Mouse (Mus musculus) c-Kit-positive CD71-positive TER-119-positive erythroid progenitor cells, embryonic 14.5 days (primary cell): ENCODE measurements around the gene Uevld.
"Not testable (repeated sequence)": the region's sequence is repeated elsewhere in the genome, so short reads cannot be mapped to it uniquely, and the experiment has no call there.

Experiments
- DNase-seq: peaks from one replicate; pipeline ENCODE4 v3.0.0-alpha.2; 2013; ENCODE audit warnings: low spot score

Uevld gene

DNA sequence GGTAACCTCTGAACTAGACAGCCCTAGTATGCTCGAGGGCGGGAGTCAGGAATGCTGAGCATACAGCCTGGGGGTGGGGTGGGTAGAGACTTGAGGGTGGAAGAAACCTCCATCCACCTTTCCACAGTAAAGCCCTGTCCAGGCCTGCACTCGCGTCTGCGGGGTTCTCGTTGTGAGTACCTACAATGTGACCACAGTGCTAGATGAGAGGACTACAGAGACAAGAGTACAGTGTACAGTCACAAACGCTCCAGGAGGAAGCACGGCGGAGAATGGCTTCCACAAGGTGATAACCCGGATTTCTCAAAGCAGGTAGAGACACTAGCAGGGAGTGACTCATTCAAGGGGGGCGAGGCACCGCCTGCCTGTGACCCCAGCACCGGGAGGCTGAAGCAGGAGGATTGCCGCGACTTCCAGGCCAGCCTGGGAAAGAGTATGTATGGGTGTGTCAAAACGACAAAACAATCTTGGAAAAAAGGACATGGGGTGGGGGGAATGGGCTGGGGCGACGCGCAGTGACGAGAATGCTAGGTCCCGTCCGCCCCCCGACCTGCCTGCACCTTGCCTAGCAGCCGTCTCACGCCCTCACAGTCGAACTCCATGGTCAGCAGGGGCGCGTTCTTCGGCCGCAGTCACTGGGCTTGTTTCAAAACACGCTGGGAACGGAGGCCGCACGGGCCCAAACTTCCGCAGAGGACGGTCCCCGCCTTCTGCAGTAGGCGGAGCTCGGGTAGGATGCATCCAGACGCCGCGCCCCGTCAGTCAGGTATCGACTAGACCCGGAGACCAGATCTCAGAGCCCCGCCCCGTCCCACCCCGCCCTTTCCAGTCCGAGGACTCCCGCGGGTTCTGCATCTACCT lies at the start of gene Uevld:
Gene Uevld (minus strand): TSS at position 697 of the 861 bp plus-strand sequence.
- DNase-seq, result peak; percentile 92

DNA sequence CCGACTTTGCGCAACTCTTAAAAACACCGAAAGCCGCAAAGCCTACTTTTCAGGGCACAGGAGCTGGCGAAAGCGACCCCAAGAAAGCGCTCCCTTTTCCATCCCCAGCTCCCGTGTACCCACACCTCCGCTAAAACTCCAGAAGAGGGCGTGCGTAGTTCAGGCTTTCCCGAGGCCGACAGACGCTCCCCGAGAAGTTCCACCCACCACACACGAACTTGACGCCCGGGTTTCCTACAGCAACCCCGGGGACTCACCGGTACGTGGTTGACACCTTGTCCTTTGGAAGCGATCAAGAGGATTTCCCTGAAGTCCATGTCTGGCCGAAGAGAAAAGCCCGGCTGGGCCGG lies 49.5 kb upstream of the Uevld start:
- DNase-seq, result no peak

DNA sequence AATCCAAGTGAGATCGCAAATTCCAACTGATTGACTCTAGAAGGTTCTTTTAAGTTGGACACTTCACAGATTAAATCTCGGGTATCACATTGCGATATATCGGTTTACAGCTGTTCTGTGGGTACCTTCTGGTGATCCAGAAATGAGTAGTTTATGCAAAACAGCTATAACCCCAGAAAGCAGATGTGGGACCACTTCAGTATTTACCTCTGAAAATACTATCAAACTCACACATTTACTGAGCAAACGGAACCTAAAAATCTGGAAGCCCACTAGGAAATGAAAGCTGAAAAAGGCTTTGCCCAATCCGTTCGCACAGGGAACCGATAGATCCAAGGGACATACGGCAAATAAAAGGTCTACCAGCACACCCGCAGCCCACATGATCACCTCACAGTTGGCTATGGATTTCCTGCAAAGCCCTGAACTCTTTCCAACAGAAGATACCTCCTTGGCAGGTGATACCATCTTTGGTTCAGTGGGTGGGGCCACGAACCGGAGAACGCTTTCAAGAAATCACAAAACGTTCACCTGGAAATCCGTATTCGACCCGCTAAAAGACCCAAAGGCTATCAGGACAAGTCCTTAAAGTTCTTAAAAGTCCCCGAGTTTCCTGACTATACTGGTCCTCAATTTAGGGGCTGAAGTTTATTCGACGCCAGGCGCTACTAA lies 48.9 kb upstream of the Uevld start:
- DNase-seq, result no peak

DNA sequence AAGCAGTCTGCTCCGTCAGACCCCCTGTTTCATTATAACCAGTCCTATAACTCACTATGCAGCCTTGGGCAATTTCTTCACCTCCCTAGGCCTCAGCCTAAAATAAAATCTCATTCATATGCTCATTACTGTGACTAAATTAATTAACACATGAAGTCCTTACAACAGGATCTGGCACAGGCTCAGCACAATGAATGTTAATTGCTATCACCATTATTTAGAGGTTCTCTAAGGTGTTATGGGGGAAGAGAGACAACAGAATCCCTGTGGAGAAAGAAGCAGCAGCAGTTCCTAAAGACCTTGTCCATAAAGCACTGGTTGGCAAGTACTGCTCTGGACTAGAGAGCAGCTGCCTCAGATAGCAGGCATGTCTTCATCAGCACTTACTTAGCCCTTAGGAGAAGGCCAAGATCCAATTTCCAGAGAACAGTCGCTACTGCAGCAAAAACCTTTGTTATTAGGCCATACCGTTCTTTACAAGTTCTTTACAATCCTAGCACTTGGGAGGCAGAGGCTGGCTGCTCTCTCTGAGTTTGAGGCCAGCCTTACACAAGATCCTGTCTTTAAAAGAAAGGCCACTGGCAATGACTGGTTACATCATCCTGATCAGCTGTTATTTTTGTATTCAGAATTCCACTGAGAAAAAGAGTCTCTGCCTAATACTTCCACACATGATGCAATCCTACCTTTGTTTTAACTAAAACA lies 45.2 kb upstream of the Uevld start:
- no peak for DNase-seq

DNA sequence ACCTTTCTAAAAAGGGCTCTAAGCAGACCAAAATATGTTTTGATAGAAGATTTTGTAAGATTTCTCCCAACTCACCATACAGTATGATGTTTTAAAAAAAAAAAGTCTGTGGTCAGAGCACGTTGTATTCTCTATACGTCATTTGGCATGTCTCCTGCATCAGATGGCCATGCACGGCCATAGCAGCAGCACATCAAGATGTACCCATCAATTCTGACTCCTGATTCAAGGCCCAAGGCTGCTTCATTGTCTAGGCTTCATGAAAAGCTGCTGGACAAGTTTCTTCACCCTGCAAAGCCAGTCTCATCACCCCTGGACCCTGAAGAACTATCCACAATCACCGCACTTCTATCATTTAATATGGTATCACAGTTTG lies 43.6 kb upstream of the Uevld start:
- DNase-seq, result no peak

DNA sequence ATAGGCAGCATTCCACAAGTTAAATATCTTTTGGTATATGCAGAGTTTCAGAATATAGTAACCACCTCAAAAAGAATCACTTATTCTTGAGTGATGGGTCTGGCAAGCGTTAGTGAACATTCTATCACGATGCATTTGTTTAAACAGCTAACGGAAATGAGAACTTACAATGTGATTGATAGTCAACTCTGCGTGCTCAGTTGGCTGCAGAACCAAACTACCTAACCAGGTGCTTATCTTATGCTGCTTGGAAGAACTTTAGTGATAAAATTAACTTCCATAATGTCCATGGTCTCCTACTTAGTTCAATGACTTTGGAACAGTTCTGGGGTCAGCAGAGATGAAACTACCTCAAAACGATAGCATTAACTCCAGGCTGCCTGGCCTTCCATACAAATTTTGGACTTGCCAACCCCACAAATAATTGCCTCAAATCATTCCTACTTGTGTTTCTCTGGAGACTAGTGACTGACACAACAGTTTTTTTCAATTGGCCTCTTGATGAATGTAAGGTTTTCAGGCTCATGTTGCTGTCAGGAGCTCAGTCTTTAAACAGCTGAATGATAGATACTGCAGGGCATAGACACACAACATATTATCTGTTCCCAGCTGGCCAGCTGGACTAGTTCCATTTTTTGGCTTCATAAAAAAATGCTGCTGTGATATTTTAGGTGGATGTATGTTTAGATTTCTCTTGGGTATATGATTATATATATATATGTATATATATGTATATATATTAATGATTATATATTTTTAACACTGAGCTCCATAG lies 43.0 kb upstream of the Uevld start:
- DNase-seq, result no peak

DNA sequence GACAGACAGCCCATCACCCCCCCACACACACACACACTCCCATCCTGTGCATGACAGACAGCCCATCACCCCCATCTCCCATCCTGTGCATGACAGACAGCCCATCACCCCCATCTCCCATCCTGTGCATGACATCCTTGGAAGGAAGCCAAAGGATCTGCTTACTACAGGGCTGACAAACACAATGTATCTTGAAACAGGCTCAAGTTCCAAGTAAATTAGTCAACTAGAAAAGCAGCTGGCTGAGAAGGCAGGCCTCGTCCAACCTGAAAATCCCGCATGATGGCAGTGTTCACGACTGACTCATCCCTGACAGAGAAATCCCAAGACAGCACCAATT lies 42.3 kb upstream of the Uevld start:
- no peak for DNase-seq

DNA sequence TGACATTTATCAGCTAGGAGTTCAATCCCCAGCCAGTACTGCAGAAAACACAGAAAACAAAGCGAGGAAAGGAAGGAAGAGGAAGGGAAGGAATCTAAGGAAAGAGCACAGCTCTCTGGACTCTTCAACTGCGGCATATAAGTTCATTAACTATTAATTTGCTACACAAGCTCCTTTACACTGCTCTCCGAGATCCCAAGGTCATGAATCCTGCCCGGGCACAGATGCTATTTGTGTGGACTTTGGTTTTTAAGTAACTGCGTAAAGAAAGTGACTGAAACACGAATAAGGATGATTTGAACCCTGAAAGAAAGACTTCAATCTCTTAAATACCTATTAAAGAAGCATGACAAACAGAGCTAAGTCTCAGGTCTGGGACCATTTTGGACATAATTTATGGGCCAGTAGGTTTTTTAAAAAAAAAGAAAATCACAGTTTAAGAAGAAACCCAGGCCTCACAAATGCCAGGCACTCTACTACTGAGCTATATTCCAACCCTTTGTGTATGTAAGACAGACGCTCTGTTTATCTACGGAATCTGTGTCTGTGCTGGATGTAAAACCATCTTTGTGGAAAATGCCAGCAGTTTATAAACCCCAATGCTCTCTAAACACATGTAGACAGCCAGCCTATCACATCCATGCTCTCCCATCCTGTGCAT lies 41.8 kb upstream of the Uevld start:
- no peak for DNase-seq

DNA sequence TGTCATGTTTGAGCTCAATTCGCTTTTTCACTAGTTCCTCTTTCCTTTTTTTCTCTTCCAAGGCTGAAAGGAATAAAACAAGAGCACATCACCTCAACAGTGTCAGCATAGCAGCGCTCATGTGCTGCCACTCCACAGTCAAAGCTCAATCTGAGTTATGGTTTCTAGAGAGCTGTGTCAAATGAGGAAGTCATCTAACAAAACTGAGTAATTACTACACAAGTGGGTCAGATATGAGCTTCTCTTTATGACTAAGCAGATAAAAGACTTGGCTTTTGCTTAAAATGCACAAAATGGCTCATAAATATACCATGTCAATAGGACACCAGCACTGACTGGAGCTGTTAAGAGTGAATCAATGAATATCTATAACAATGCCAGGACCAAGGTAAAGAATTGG lies 40.6 kb upstream of the Uevld start:
- DNase-seq, result no peak

DNA sequence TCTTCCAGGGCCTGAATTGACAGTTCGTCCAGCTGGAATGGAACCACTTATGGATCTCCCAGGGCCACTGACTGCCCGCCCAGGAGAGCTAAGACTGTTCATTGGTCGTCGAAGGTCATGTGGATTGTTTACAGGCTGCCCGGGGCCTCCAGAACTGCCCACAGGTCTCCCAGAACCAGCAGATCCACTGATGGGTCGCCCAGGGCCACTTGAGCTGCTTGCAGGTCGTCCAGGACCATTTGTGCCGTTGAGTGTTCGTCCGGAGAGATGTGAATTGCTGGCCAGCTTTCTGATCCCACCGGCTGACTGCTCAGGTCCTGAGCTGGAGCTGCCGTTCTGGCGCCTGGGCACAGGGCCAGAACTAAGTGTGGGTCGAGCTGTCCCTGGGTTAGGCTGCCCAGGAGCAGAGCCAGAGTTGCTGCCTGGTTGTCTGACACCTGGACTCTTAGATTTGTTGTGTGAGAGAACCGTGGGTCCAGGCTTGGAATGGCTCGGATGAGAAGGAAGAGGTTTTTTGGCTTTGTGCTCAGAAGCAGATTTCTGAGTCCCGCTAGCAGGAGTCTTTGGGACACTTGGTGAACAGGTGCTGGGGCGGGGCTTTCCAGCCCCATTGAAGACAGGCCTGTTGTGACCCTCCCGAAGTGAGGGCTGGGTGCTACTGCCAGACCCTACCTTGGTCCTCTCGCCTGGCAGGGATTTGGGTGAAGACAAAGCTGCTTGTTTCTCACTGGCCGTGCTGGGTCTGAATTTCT lies 39.5 kb upstream of the Uevld start:
- DNase-seq, result no peak

DNA sequence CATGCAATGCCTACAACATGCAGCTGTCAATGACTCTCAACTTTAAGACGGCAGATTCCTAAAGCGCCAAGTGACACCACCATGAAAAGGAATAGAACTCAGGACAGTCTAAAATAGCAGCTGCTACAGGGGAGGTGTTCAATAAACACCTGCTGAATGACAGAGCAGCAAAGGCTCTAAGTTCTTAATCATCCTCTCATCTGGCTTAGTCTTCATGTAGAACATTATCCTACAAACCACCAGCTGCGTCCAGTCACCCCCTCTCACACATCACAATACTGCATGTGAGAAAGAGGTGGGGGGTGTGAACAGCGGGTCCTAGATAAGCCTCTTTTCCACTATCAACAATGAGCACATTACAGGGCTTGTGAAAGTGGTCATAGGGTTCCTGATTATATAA lies 38.7 kb upstream of the Uevld start:
- DNase-seq, result peak; percentile 62

DNA sequence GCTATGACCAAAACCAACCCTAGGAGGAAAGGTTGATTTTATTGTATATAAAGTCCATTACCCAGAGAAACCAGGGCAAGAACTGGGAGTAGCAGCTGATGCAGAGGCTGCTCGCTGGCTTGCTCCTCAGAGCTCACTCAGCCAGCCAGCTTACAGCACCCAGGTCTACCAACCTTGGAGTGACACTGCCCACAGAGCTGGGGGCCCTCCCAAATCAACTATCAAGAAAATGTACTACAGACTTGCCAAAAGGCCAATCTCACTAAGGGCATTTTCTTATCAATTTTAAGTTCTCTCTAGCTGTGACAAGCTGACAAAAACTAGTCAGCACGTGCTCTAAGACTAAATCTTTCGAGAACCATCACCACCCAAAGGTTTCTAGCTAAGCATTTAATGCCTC lies 37.2 kb upstream of the Uevld start:
- DNase-seq, result no peak

DNA sequence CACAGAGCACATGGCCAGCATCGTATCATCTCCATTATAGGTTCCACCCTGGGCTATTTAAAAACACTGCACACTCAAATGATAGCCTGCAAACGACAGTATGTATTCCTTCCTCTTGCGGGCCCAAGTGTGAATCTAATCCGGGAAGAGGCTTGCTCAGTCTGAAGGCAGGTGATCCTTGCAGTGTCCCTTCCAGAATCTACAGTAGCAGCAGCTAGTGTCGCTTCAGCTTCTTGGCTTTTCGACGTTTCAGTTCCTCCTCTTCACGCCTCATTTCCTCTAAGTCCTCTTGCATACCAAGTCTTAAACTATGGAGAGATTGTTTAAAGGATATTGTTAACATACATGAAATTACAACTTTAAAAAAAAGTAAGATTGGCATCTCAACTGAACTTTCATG lies 34.8 kb upstream of the Uevld start:
- DNase-seq, result no peak

DNA sequence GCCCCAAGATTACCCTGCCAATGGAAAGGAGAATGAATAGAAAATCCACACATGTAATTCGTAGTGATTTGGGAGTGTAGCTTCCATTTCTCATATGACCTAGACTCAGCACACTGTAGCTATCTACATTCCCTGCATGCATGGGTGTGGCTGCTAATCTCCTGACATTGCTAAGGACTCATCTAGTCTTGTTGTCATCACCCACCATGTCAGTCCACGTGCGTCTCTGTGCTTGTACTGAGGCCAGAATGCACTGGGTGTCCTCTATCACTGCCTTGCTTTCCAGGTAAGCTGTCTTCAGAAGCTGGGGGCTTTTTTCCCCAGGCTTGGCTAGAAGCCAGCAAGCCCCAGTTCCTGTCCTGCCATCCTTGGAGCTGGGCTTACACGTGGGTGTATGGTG lies 31.1 kb upstream of the Uevld start:
- DNase-seq, result not testable (repeated sequence)

DNA sequence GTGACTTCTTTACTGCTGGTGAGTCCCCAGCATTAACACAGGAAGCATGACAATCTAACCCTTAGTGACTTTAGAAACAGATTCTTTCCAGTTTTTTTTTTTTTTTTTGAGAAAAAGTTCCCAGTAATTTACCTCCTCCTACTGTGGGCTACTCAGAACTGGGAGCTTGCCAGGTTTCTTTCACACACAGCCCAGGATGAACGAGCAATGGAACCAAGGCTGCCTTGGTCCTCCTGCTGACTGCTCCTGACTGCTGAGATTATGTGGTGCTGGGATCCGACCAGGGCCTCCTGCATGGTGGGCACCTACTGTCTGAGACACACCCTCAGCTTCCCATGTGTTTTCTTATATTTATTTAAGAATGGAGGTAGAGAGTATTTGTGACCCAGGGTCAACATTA lies 28.7 kb upstream of the Uevld start:
- DNase-seq, result no peak

DNA sequence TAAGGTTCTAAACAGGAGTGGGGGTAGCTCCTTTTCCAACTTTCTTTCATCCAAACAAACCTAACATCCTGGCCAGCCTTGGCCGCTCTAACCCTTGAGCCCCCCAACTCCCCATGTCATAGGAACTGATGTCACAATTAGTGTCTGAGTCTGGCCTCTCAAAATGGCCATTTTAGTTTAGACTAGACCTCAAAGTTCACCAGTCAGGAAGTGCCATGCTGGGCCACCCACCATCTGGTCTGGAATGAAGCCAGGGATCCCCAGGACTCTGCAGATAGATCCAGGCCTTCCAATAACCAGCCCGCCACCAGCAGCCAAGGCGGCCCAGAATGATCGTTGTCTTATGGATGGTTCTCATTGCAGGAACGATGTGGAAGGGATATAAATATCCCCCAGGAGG lies 28.3 kb upstream of the Uevld start:
- no peak for DNase-seq

DNA sequence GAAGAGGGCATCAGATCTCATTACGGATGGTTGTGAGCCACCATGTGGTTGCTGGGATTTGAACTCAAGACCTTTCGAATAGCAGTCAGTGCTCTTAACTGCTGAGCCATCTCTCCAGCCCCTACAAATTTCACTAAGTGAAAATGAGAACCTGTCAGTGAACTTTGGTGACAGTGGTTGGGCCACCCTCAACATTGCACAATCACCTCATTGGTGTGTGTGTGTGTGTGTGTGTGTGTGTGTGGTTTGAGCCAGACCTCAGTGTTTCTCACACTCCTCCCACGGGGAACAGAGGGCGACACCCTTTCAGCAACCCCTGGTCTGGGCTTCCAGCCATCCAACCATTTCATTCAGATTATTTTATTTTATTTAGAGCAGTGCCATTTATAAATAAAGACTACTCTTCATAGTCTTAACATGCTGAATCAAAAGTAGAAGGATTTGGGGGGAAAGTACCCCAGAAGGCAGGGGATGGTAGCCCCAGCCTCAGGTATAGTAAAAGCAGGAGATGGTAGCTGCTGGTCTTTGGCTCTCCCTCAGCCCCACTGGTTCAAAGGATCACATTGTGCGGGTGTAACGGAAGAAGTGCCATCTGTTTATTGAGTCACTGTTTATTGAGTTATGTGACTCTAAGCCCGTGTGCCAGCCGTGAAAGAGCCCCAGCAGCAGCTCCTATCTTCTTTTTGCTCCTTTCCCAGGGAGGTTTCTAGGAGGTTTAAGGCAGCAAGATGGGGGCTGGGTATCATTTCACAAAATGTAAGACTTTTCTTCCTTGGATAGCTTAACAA lies 27.6 kb upstream of the Uevld start:
- DNase-seq, result no peak

DNA sequence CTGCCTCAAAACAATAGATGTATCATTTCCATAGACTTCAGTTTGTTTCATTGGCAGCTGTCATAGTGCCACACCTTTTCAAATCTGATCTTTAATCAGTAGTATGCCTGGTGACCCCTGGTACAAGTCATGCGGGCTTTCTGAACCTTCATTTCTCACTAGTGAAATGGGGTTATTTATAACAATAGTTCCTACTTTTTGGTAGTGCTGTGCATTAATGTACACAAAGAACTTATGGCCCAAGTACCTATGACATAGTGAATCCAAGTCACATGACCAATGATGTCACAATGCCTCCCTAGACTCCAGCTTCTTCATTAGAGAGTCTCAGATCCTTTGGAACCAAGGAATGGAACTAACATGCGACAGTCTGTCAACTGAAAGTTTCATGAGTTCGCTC lies 25.0 kb upstream of the Uevld start, which contains the start of gene Gm9999:
Gene Gm9999 (plus strand): TSS at position 301 of the 400 bp plus-strand sequence.
- DNase-seq, result no peak

DNA sequence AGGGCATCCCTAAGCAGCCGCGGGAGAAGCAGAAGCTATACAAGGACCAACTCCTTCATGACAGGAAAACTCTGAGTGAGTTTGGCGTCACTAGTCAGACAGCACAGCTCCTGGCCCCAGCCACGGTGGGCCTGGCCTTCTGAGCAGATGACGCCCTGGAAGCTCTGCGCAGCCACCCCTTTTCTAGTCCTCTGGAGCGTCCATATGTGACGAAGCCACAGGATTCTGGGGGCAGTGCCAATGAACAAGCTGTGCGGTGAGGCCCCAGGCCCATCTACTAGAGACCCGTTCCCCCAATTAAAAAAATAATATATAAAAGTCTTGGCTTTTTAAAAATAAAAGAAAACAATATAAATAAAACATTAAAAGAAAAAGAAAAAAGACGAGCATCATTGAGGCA lies 17.1 kb upstream of the Uevld start:
- DNase-seq, result no peak

DNA sequence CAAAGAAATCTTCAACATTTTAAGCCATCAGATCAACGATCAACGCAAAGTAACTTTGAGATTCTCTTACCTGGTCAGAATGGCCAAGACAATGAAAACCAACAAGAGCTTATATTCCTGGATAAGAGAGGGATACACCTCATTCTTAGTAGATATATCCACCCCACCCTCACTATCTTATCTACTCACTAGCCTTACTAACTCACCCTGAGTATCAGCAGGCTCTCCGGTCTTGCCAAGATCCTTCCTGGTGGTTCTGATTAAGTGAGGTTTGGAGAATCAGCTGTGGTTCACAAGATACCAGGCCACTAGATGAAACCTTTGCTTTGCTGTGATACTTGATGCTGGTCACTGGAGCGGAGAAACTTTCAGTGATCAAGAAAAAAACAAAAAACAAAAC lies 16.3 kb upstream of the Uevld start:
- DNase-seq, result no peak
